Mouse (Mus musculus): ENCODE measurements around the gene Tmem50b. TPM values are rescaled to one million over a fixed set of nuclear protein-coding genes. Genes with fewer than 3 reads are reported as not detected.

Tmem50b gene
- polyA plus RNA-seq, 1 experiment from 2014 or later: 48.7 TPM

- 75% methylated on average over 2 of the region's 2 CpGs for WGBS
- no peaks in the 10 kb centered on the region for H3K27me3 ChIP-seq
- no peak overlapping the region for H3K4me3 ChIP-seq
- H3K9me3 ChIP-seq (replicated peaks): no peaks in the 10 kb centered on the region
- H3K36me3 ChIP-seq: peaks cover 26% of the 10 kb centered on the region
- ATAC-seq (ENCODE audit: low FRiP score): no peak
- no peak overlapping the region for H3K9ac ChIP-seq
- H3K4me1 ChIP-seq: no peaks in the 10 kb centered on the region
- no peak overlapping the region for H3K27ac ChIP-seq
- no peak overlapping the region for H3K4me2 ChIP-seq (replicated peaks)
Observed at GRCm38 (mm10) chr16:91582307-91582706, 15.3 kb downstream of the Tmem50b start.

GRCm38 (mm10) chr16:91578980-91579720 is 18.4 kb downstream of the Tmem50b start:
- H3K9ac ChIP-seq: no peak overlapping the region
- H3K27ac ChIP-seq: no peak overlapping the region

GRCm38 (mm10) chr16:91575151-91575550 is 22.4 kb downstream of the Tmem50b start:
- 73% methylated on average over 13 of the region's 13 CpGs for WGBS
- Histone ChIP-seq H3K4me1 (no peaks in the 10 kb centered on the region), H3K9me3 (replicated peaks) (no peaks in the 10 kb centered on the region), H3K27me3 (no peaks in the 10 kb centered on the region), H3K4me2 (replicated peaks) (no peak overlapping the region), H3K36me3 (peaks cover 11% of the 10 kb centered on the region; the same call in 1 of the 2 replicates), H3K27ac (no peak overlapping the region), H3K4me3 (no peak overlapping the region), H3K9ac (no peak overlapping the region)
- ATAC-seq (ENCODE audit: low FRiP score): no peak

More at GRCm38 (mm10) chr16:91578980-91579720, 18.4 kb downstream of the Tmem50b start:
- Histone ChIP-seq H3K4me3 (no peak overlapping the region), H3K36me3 (peaks cover 31% of the 10 kb centered on the region), H3K4me1 (no peaks in the 10 kb centered on the region), H3K4me2 (replicated peaks) (no peak overlapping the region), H3K27me3 (no peaks in the 10 kb centered on the region), H3K9me3 (replicated peaks) (no peaks in the 10 kb centered on the region)
- 82% methylated on average over 14 of the region's 14 CpGs for WGBS
- ATAC-seq (ENCODE audit: low FRiP score): no peak

GRCm38 (mm10) chr16:91571105-91571504 is 26.5 kb downstream of the Tmem50b start:
- H3K27me3 ChIP-seq: no peaks in the 10 kb centered on the region
- no peak overlapping the region for H3K27ac ChIP-seq
- no peak overlapping the region for H3K4me3 ChIP-seq
- H3K36me3 ChIP-seq: peaks cover 9% of the 10 kb centered on the region; the same call in 1 of the 2 replicates
- no peak overlapping the region for H3K4me2 ChIP-seq (replicated peaks)
- H3K9me3 ChIP-seq (replicated peaks): no peaks in the 10 kb centered on the region
- no peak for ATAC-seq (ENCODE audit: low FRiP score)
- no peak overlapping the region for H3K9ac ChIP-seq
- H3K4me1 ChIP-seq: no peaks in the 10 kb centered on the region
- WGBS: 79% methylated on average over 3 of the region's 3 CpGs

GRCm38 (mm10) chr16:91568960-91569359 is 28.6 kb downstream of the Tmem50b start:
- no peak overlapping the region for H3K4me3 ChIP-seq
- H3K27ac ChIP-seq: no peak overlapping the region
- 90% methylated on average over 10 of the region's 10 CpGs for WGBS
- H3K9ac ChIP-seq: no peak overlapping the region
- H3K4me2 ChIP-seq (replicated peaks): no peak overlapping the region
- H3K27me3 ChIP-seq: no peaks in the 10 kb centered on the region
- H3K36me3 ChIP-seq: peaks cover 4% of the 10 kb centered on the region; the same call in 1 of the 2 replicates
- no peaks in the 10 kb centered on the region for H3K4me1 ChIP-seq
- ATAC-seq (ENCODE audit: low FRiP score): no peak
- no peaks in the 10 kb centered on the region for H3K9me3 ChIP-seq (replicated peaks)

- Histone ChIP-seq H3K27me3 (no peaks in the 10 kb centered on the region), H3K4me2 (replicated peaks) (no peak overlapping the region), H3K27ac (no peak overlapping the region), H3K9ac (no peak overlapping the region), H3K9me3 (replicated peaks) (no peaks in the 10 kb centered on the region), H3K4me1 (0 out of 2 replicates have a peak, but pooled peaks cover 4% of the 10 kb centered on the region), H3K4me3 (no peak overlapping the region), H3K36me3 (peaks cover 25% of the 10 kb centered on the region)
- no peak for ATAC-seq (ENCODE audit: low FRiP score)
- 93% methylated on average over 7 of the region's 7 CpGs for WGBS
Observed at GRCm38 (mm10) chr16:91566002-91566401, 31.6 kb downstream of the Tmem50b start.

- H3K27me3 ChIP-seq: no peaks in the 10 kb centered on the region
- 68% methylated on average over 9 of the region's 9 CpGs for WGBS
- no peaks in the 10 kb centered on the region for H3K9me3 ChIP-seq (replicated peaks)
- H3K27ac ChIP-seq: no peak overlapping the region
- 0 out of 2 replicates have a peak, but pooled peaks cover 4% of the 10 kb centered on the region for H3K4me1 ChIP-seq
- no peak for ATAC-seq (ENCODE audit: low FRiP score)
- no peak overlapping the region for H3K4me2 ChIP-seq (replicated peaks)
- H3K9ac ChIP-seq: no peak overlapping the region
- H3K4me3 ChIP-seq: no peak overlapping the region
- H3K36me3 ChIP-seq: peaks cover 25% of the 10 kb centered on the region
Observed at GRCm38 (mm10) chr16:91565292-91565951, 32.2 kb downstream of the Tmem50b start.

GRCm38 (mm10) chr16:91564580-91565291 is 32.9 kb downstream of the Tmem50b start:
- no peak for ATAC-seq (ENCODE audit: low FRiP score)
- H3K4me3 ChIP-seq: no peak overlapping the region
- no peak overlapping the region for H3K4me2 ChIP-seq (replicated peaks)
- peaks cover 27% of the 10 kb centered on the region for H3K36me3 ChIP-seq
- H3K27ac ChIP-seq: no peak overlapping the region
- no peak overlapping the region for H3K9ac ChIP-seq
- H3K4me1 ChIP-seq: 0 out of 2 replicates have a peak, but pooled peaks cover 4% of the 10 kb centered on the region
- no peaks in the 10 kb centered on the region for H3K27me3 ChIP-seq
- H3K9me3 ChIP-seq (replicated peaks): no peaks in the 10 kb centered on the region
- 89% methylated on average over 4 of the region's 4 CpGs for WGBS

- peak overlapping the region; percentile 39; the same call in 1 of the 2 replicates for H3K9ac ChIP-seq
- H3K4me1 ChIP-seq: 0 out of 2 replicates have a peak, but pooled peaks cover 4% of the 10 kb centered on the region
- 68% methylated on average over 38 of the region's 38 CpGs for WGBS
- H3K36me3 ChIP-seq: peaks cover 41% of the 10 kb centered on the region
- no peak overlapping the region; the same call in 1 of the 2 replicates for H3K4me3 ChIP-seq
- ATAC-seq (ENCODE audit: low FRiP score): no peak
- H3K9me3 ChIP-seq (replicated peaks): no peaks in the 10 kb centered on the region
- no peak overlapping the region for H3K27ac ChIP-seq
- H3K4me2 ChIP-seq (replicated peaks): peak overlapping the region; percentile 19; the same call in 1 of the 2 replicates
- no peaks in the 10 kb centered on the region for H3K27me3 ChIP-seq
Observed at GRCm38 (mm10) chr16:91561541-91562457, 35.8 kb downstream of the Tmem50b start.

GRCm38 (mm10) chr16:91561099-91561498 is 36.5 kb downstream of the Tmem50b start:
- Histone ChIP-seq H3K9ac (no peak overlapping the region), H3K36me3 (peaks cover 41% of the 10 kb centered on the region), H3K4me3 (no peak overlapping the region), H3K4me1 (0 out of 2 replicates have a peak, but pooled peaks cover 4% of the 10 kb centered on the region), H3K27me3 (no peaks in the 10 kb centered on the region), H3K4me2 (replicated peaks) (no peak overlapping the region), H3K9me3 (replicated peaks) (no peaks in the 10 kb centered on the region), H3K27ac (no peak overlapping the region)
- no peak for ATAC-seq (ENCODE audit: low FRiP score)
- WGBS: 55% methylated on average over 9 of the region's 9 CpGs

GRCm38 (mm10) chr16:91557693-91558092 is 39.9 kb downstream of the Tmem50b start:
- no peak overlapping the region for H3K9ac ChIP-seq
- no peak overlapping the region for H3K27ac ChIP-seq
- 93% methylated on average over 15 of the region's 15 CpGs for WGBS
- no peak for ATAC-seq (ENCODE audit: low FRiP score)
- H3K4me1 ChIP-seq: peaks cover 16% of the 10 kb centered on the region; the same call in 1 of the 2 replicates
- H3K27me3 ChIP-seq: peaks cover 3% of the 10 kb centered on the region; the same call in 1 of the 2 replicates
- peaks cover 24% of the 10 kb centered on the region for H3K36me3 ChIP-seq
- H3K4me3 ChIP-seq: no peak overlapping the region
- no peak overlapping the region for H3K4me2 ChIP-seq (replicated peaks)
- H3K9me3 ChIP-seq (replicated peaks): no peaks in the 10 kb centered on the region
